Mouse (Mus musculus): ENCODE measurements around the gene Arhgap10.

GRCm38 (mm10) chr8:77292120-77292519, 225.6 kb downstream of the Arhgap10 start:
- TF ChIP-seq GATA1 (IDR thresholded peaks at IDR 0.05; ENCODE audit: borderline replicate concordance, low read length) (no peak), FLI1 (IDR thresholded peaks at IDR 0.05; ENCODE audit: low read length) (no peak)

Measured in megakaryocyte, embryonic 14.5 days (primary cell).